Mouse (Mus musculus) small intestine, adult 2 months (tissue): ENCODE results near the gene Rai1.

Experiments used
- CTCF ChIP-seq: fragments of 200-500 bp; IDR thresholded peaks from 2 replicates; pipeline ENCODE4 v1.5.1; 2012; ENCODE audit warnings: low read depth, mild to moderate bottlenecking, control low read depth, inconsistent platforms, low read length, moderate library complexity, mixed read lengths; ENCODE audit not compliant: insufficient replicate concordance, insufficient read length; ENCODE audit errors: extremely low read depth
- POLR2A ChIP-seq: fragments of 200-500 bp; IDR thresholded peaks from 2 replicates; pipeline ENCODE4 v1.6.1; 2012; ENCODE audit warnings: low read depth, mild to moderate bottlenecking, control low read depth, inconsistent platforms, low read length, moderate library complexity

DNA sequence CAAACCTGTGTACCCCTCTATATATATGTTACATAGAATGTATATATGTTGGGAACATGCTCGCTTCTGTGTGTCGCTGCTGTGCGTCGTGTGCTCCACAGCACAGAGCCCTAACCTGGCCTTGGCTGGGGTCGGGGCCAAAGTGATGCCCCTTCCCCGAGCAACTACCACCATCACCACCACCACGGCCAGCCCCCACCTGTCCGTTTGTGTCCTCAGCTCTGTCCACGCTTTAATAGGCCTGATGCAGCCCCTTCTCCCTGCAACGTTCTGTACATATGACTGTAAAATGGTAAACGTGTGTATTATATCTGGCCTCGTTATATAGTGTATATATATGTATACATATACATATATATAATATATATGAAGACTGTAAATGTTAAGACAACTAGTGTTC is 93.8 kb downstream of the Rai1 start:
- TF ChIP-seq POLR2A (no peak), CTCF (no peak)
